Mouse (Mus musculus): ENCODE measurements around the gene Ttc32. TPM values are rescaled to one million over a fixed set of nuclear protein-coding genes. Genes with fewer than 3 reads are reported as not detected.

Ttc32 gene
- polyA plus RNA-seq, 1 experiment from 2014 or later: 19.5 TPM

- H3K27me3 ChIP-seq (ENCODE audit: control insufficient read depth, insufficient read depth, low read length): no peaks in the 10 kb centered on the region
- H3K4me1 ChIP-seq (replicated peaks; ENCODE audit: control insufficient read depth, insufficient read depth): no peaks in the 10 kb centered on the region
- WGBS: 56% methylated on average over 4 of the region's 4 CpGs
- H3K9me3 ChIP-seq (ENCODE audit: control insufficient read depth, low read length): no peaks in the 10 kb centered on the region
- DNase-seq (ENCODE audit: low spot score): no peak
- H3K4me3 ChIP-seq (ENCODE audit: low read depth, low read length): no peak overlapping the region
- no peak overlapping the region for H3K4me2 ChIP-seq (replicated peaks; ENCODE audit: low read depth)
- H3K9ac ChIP-seq (ENCODE audit: low read length): no peak overlapping the region
- H3K36me3 ChIP-seq (ENCODE audit: control insufficient read depth, insufficient read depth, low read length): no peaks in the 10 kb centered on the region
- no peak for ATAC-seq (ENCODE audit: low FRiP score, low TSS enrichment)
- TF ChIP-seq EP300 (optimal IDR thresholded peaks at IDR 0.05) (no peak), CTCF (IDR thresholded peaks at IDR 0.05; ENCODE audit: low read depth) (no peak)
- H3K27ac ChIP-seq (replicated peaks): no peak overlapping the region
Measured at GRCm38 (mm10) chr12:9010311-9010710, 19.5 kb upstream of the Ttc32 start.

DNA sequence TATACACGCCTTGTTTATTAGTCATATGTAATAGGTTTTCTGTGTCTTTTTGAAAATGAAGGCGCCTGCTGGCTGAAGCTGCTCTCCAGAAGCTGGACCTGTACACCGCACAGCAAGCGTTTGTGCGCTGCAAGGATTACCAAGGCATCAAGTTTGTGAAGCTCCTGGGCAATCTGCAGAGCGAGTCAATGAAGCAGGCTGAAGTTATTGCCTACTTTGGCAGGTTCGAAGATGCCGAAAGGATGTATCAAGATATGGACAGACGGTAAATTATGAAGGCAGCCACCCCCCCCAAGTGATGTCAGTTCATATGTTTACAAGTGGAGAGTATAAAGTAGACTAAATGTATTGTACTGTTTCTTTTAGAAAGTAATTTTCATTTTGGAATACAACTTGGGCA, 13.4 kb upstream of the Ttc32 start:
- no peak for DNase-seq (ENCODE audit: low spot score)
- TF ChIP-seq CTCF (IDR thresholded peaks at IDR 0.05; ENCODE audit: low read depth) (no peak), EP300 (optimal IDR thresholded peaks at IDR 0.05) (no peak)
- H3K27me3 ChIP-seq (ENCODE audit: control insufficient read depth, insufficient read depth, low read length): no peaks in the 10 kb centered on the region
- ATAC-seq (ENCODE audit: low FRiP score, low TSS enrichment): no peak
- no peaks in the 10 kb centered on the region for H3K9me3 ChIP-seq (ENCODE audit: control insufficient read depth, low read length)
- H3K27ac ChIP-seq (replicated peaks): no peak overlapping the region
- no peak overlapping the region for H3K4me2 ChIP-seq (replicated peaks; ENCODE audit: low read depth)
- no peak overlapping the region for H3K4me3 ChIP-seq (ENCODE audit: low read depth, low read length)
- no peaks in the 10 kb centered on the region for H3K4me1 ChIP-seq (replicated peaks; ENCODE audit: control insufficient read depth, insufficient read depth)
- H3K9ac ChIP-seq (ENCODE audit: low read length): no peak overlapping the region
- 92% methylated on average over 9 of the region's 9 CpGs for WGBS
- H3K36me3 ChIP-seq (ENCODE audit: control insufficient read depth, insufficient read depth, low read length): no peaks in the 10 kb centered on the region

GRCm38 (mm10) chr12:9020431-9020830, 9.4 kb upstream of the Ttc32 start:
- H3K9ac ChIP-seq (ENCODE audit: low read length): no peak overlapping the region
- WGBS: 94% methylated on average over 8 of the region's 8 CpGs
- no peaks in the 10 kb centered on the region for H3K4me1 ChIP-seq (replicated peaks; ENCODE audit: control insufficient read depth, insufficient read depth)
- H3K9me3 ChIP-seq (ENCODE audit: control insufficient read depth, low read length): no peaks in the 10 kb centered on the region
- no peaks in the 10 kb centered on the region for H3K27me3 ChIP-seq (ENCODE audit: control insufficient read depth, insufficient read depth, low read length)
- H3K4me2 ChIP-seq (replicated peaks; ENCODE audit: low read depth): no peak overlapping the region
- no peak for ATAC-seq (ENCODE audit: low FRiP score, low TSS enrichment)
- no peaks in the 10 kb centered on the region for H3K36me3 ChIP-seq (ENCODE audit: control insufficient read depth, insufficient read depth, low read length)
- no peak overlapping the region for H3K27ac ChIP-seq (replicated peaks)
- TF ChIP-seq CTCF (IDR thresholded peaks at IDR 0.05; ENCODE audit: low read depth): no peak
- no peak for TF ChIP-seq EP300 (optimal IDR thresholded peaks at IDR 0.05)
- no peak for DNase-seq (ENCODE audit: low spot score)
- no peak overlapping the region for H3K4me3 ChIP-seq (ENCODE audit: low read depth, low read length)

GRCm38 (mm10) chr12:9020986-9021385, 8.8 kb upstream of the Ttc32 start:
- Histone ChIP-seq H3K36me3 (ENCODE audit: control insufficient read depth, insufficient read depth, low read length) (no peaks in the 10 kb centered on the region), H3K4me3 (ENCODE audit: low read depth, low read length) (no peak overlapping the region), H3K9me3 (ENCODE audit: control insufficient read depth, low read length) (no peaks in the 10 kb centered on the region), H3K4me1 (replicated peaks; ENCODE audit: control insufficient read depth, insufficient read depth) (no peaks in the 10 kb centered on the region), H3K27me3 (ENCODE audit: control insufficient read depth, insufficient read depth, low read length) (no peaks in the 10 kb centered on the region), H3K27ac (replicated peaks) (no peak overlapping the region), H3K9ac (ENCODE audit: low read length) (no peak overlapping the region), H3K4me2 (replicated peaks; ENCODE audit: low read depth) (no peak overlapping the region)
- WGBS: 77% methylated on average over 3 of the region's 3 CpGs
- no peak for DNase-seq (ENCODE audit: low spot score)
- TF ChIP-seq CTCF (IDR thresholded peaks at IDR 0.05; ENCODE audit: low read depth) (no peak), EP300 (optimal IDR thresholded peaks at IDR 0.05) (no peak)
- ATAC-seq (ENCODE audit: low FRiP score, low TSS enrichment): no peak

DNA sequence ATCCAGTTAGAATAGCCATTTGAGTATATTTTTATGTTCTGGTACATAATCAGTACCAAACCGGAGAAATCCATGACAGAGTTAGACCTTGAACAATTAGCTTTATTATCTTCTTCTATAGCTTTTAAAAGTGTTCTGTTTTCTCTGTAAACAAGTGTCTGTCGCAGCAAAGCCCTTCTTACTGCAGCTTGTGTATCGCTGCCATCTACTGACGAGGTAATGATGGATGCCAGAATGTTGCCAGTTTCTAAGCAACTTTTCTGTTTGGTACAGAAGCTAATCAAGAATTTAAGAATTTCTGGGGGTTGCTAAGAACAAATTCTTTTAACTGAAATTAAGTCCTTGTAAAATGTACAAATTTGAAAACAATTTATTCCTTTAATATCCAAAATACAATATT, 6.8 kb upstream of the Ttc32 start:
- no peak for DNase-seq (ENCODE audit: low spot score)
- no peak overlapping the region for H3K4me2 ChIP-seq (replicated peaks; ENCODE audit: low read depth)
- peak; percentile 54 for TF ChIP-seq CTCF (IDR thresholded peaks at IDR 0.05; ENCODE audit: low read depth)
- TF ChIP-seq EP300 (optimal IDR thresholded peaks at IDR 0.05): no peak

DNA sequence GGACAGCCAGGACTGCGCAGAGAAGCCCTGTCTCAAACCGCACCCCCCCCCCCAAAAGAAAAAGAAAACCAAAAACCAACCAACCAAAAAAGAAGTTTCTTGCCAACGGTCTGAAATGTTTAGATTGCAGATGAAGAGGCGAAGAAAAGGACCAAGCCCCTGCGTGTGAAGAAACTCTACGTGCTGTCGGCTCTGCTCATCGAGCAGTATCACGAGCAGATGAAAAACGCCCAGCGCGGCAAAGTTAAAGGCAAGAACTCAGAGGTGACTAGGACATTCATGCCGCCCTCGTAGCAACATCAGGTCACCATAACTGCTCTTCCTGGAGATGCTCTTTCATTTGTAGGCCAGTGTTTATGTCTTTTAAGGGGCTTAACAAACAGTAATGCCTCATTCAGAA, 5.7 kb upstream of the Ttc32 start:
- Histone ChIP-seq H3K9ac (ENCODE audit: low read length) (no peak overlapping the region), H3K9me3 (ENCODE audit: control insufficient read depth, low read length) (no peaks in the 10 kb centered on the region), H3K36me3 (ENCODE audit: control insufficient read depth, insufficient read depth, low read length) (no peaks in the 10 kb centered on the region), H3K4me2 (replicated peaks; ENCODE audit: low read depth) (no peak overlapping the region), H3K4me1 (replicated peaks; ENCODE audit: control insufficient read depth, insufficient read depth) (no peaks in the 10 kb centered on the region), H3K27ac (replicated peaks) (no peak overlapping the region), H3K4me3 (ENCODE audit: low read depth, low read length) (no peak overlapping the region), H3K27me3 (ENCODE audit: control insufficient read depth, insufficient read depth, low read length) (no peaks in the 10 kb centered on the region)
- no peak for TF ChIP-seq EP300 (optimal IDR thresholded peaks at IDR 0.05)
- ATAC-seq (ENCODE audit: low FRiP score, low TSS enrichment) (no peak), DNase-seq (ENCODE audit: low spot score) (no peak)
- 94% methylated on average over 14 of the region's 14 CpGs for WGBS

More for the DNA sequence above, 6.8 kb upstream of the Ttc32 start:
- Histone ChIP-seq H3K36me3 (ENCODE audit: control insufficient read depth, insufficient read depth, low read length) (no peaks in the 10 kb centered on the region), H3K27me3 (ENCODE audit: control insufficient read depth, insufficient read depth, low read length) (no peaks in the 10 kb centered on the region), H3K9me3 (ENCODE audit: control insufficient read depth, low read length) (no peaks in the 10 kb centered on the region), H3K4me1 (replicated peaks; ENCODE audit: control insufficient read depth, insufficient read depth) (no peaks in the 10 kb centered on the region), H3K9ac (ENCODE audit: low read length) (no peak overlapping the region), H3K4me3 (ENCODE audit: low read depth, low read length) (no peak overlapping the region), H3K27ac (replicated peaks) (no peak overlapping the region)
- no peak for ATAC-seq (ENCODE audit: low FRiP score, low TSS enrichment)
- WGBS: 53% methylated on average over 4 of the region's 4 CpGs

Measured in stomach, postnatal 0 days (tissue).